Mouse (Mus musculus): ENCODE data around the gene Hs3st3b1. TPM values are rescaled to one million over a fixed set of nuclear protein-coding genes. Genes with fewer than 3 reads are reported as not detected.

Gene Hs3st3b1
- polyA plus RNA-seq, 1 experiment from 2014 or later = 1.8 TPM

- H3K27me3 ChIP-seq = peaks cover 76% of the 10 kb centered on the region
- no peak overlapping the region for H3K27ac ChIP-seq
- peaks cover 59% of the 10 kb centered on the region for H3K4me1 ChIP-seq (replicated peaks)
- no peak for ATAC-seq (replicated peaks; ENCODE audit: insufficient number of reproducible peaks, insufficient read depth, low FRiP score, low read depth)
- H3K36me3 ChIP-seq = no peaks in the 10 kb centered on the region
- peak overlapping the region; percentile 92 for H3K4me2 ChIP-seq
- H3K9ac ChIP-seq = peak overlapping the region; percentile 47
- peak overlapping the region; percentile 58 for H3K4me3 ChIP-seq
- H3K9me3 ChIP-seq (replicated peaks) = no peaks in the 10 kb centered on the region
- under 1% methylated on average over 78 of the region's 80 CpGs for WGBS
These were observed 792 bp downstream of the Hs3st3b1 start for GRCm38 (mm10) chr11:63921044-63921951.

GRCm38 (mm10) chr11:63920531-63920930, 1.6 kb downstream of the Hs3st3b1 start:
- under 1% methylated on average over 33 of the region's 33 CpGs for WGBS
- H3K27me3 ChIP-seq = peaks cover 70% of the 10 kb centered on the region
- peak overlapping the region; percentile 51 for H3K9ac ChIP-seq
- H3K27ac ChIP-seq = no peak overlapping the region
- no peaks in the 10 kb centered on the region for H3K9me3 ChIP-seq (replicated peaks)
- peak overlapping the region; percentile 92 for H3K4me2 ChIP-seq
- no peaks in the 10 kb centered on the region for H3K36me3 ChIP-seq
- peak overlapping the region; percentile 58 for H3K4me3 ChIP-seq
- ATAC-seq (replicated peaks; ENCODE audit: insufficient number of reproducible peaks, insufficient read depth, low FRiP score, low read depth) = peak; percentile 58
- peaks cover 64% of the 10 kb centered on the region for H3K4me1 ChIP-seq (replicated peaks)

- H3K4me1 ChIP-seq (replicated peaks) = peaks cover 65% of the 10 kb centered on the region
- ATAC-seq (replicated peaks; ENCODE audit: insufficient number of reproducible peaks, insufficient read depth, low FRiP score, low read depth) = no peak
- no peak overlapping the region for H3K27ac ChIP-seq
- peak overlapping the region; percentile 51 for H3K9ac ChIP-seq
- WGBS = 9% methylated on average over 52 of the region's 52 CpGs
- H3K36me3 ChIP-seq = no peaks in the 10 kb centered on the region
- peak overlapping the region; percentile 92 for H3K4me2 ChIP-seq
- H3K9me3 ChIP-seq (replicated peaks) = no peaks in the 10 kb centered on the region
- H3K27me3 ChIP-seq = peaks cover 59% of the 10 kb centered on the region
- H3K4me3 ChIP-seq = peak overlapping the region; percentile 58
These were observed 2.6 kb downstream of the Hs3st3b1 start for GRCm38 (mm10) chr11:63919211-63920098.

- H3K9me3 ChIP-seq (replicated peaks) = no peaks in the 10 kb centered on the region
- H3K9ac ChIP-seq = no peak overlapping the region
- no peak overlapping the region for H3K27ac ChIP-seq
- 55% methylated on average over 17 of the region's 17 CpGs for WGBS
- peak overlapping the region; percentile 92 for H3K4me2 ChIP-seq
- H3K4me3 ChIP-seq = peak overlapping the region; percentile 58
- peaks cover 52% of the 10 kb centered on the region for H3K27me3 ChIP-seq
- H3K4me1 ChIP-seq (replicated peaks) = peaks cover 65% of the 10 kb centered on the region
- no peak for ATAC-seq (replicated peaks; ENCODE audit: insufficient number of reproducible peaks, insufficient read depth, low FRiP score, low read depth)
- no peaks in the 10 kb centered on the region for H3K36me3 ChIP-seq
These were observed 3.6 kb downstream of the Hs3st3b1 start for GRCm38 (mm10) chr11:63918321-63919105.

GRCm38 (mm10) chr11:63917561-63917960, 4.5 kb downstream of the Hs3st3b1 start:
- H3K4me3 ChIP-seq = no peak overlapping the region
- H3K27ac ChIP-seq = no peak overlapping the region
- H3K9me3 ChIP-seq (replicated peaks) = no peaks in the 10 kb centered on the region
- no peak for ATAC-seq (replicated peaks; ENCODE audit: insufficient number of reproducible peaks, insufficient read depth, low FRiP score, low read depth)
- H3K4me1 ChIP-seq (replicated peaks) = peaks cover 55% of the 10 kb centered on the region
- H3K36me3 ChIP-seq = no peaks in the 10 kb centered on the region
- no peak overlapping the region for H3K9ac ChIP-seq
- H3K4me2 ChIP-seq = no peak overlapping the region
- WGBS = 33% methylated on average over 6 of the region's 6 CpGs
- peaks cover 42% of the 10 kb centered on the region for H3K27me3 ChIP-seq

- H3K27ac ChIP-seq = peak overlapping the region; percentile 15; the same call in 1 of the 2 replicates
- H3K4me3 ChIP-seq = peak overlapping the region; percentile 41
- H3K9ac ChIP-seq = peak overlapping the region; percentile 42
- H3K4me1 ChIP-seq (replicated peaks) = peaks cover 33% of the 10 kb centered on the region
- peak; percentile 88 for ATAC-seq (replicated peaks; ENCODE audit: insufficient number of reproducible peaks, insufficient read depth, low FRiP score, low read depth)
- no peaks in the 10 kb centered on the region for H3K36me3 ChIP-seq
- no peaks in the 10 kb centered on the region for H3K9me3 ChIP-seq (replicated peaks)
- WGBS = 4% methylated on average over 20 of the region's 20 CpGs
- peaks cover 16% of the 10 kb centered on the region for H3K27me3 ChIP-seq
- peak overlapping the region; percentile 83 for H3K4me2 ChIP-seq
These were observed 7.7 kb downstream of the Hs3st3b1 start for GRCm38 (mm10) chr11:63914388-63914787.

GRCm38 (mm10) chr11:63913936-63914335, 8.2 kb downstream of the Hs3st3b1 start:
- H3K4me2 ChIP-seq = peak overlapping the region; percentile 83
- H3K27ac ChIP-seq = peak overlapping the region; percentile 15; the same call in 1 of the 2 replicates
- 0 out of 2 replicates have a peak, but pooled peaks have one; percentile 16 for ATAC-seq (replicated peaks; ENCODE audit: insufficient number of reproducible peaks, insufficient read depth, low FRiP score, low read depth)
- H3K27me3 ChIP-seq = peaks cover 12% of the 10 kb centered on the region
- H3K36me3 ChIP-seq = no peaks in the 10 kb centered on the region
- WGBS = 24% methylated on average over 4 of the region's 4 CpGs
- 0 out of 2 replicates have a peak overlapping the region, but pooled peaks have one; percentile 1 for H3K9ac ChIP-seq
- H3K9me3 ChIP-seq (replicated peaks) = no peaks in the 10 kb centered on the region
- peak overlapping the region; percentile 41 for H3K4me3 ChIP-seq
- H3K4me1 ChIP-seq (replicated peaks) = peaks cover 30% of the 10 kb centered on the region

GRCm38 (mm10) chr11:63911001-63911400, 11.1 kb downstream of the Hs3st3b1 start:
- H3K9me3 ChIP-seq (replicated peaks) = no peaks in the 10 kb centered on the region
- no peak overlapping the region for H3K27ac ChIP-seq
- no peaks in the 10 kb centered on the region for H3K36me3 ChIP-seq
- ATAC-seq (replicated peaks; ENCODE audit: insufficient number of reproducible peaks, insufficient read depth, low FRiP score, low read depth) = no peak
- no peak overlapping the region for H3K4me2 ChIP-seq
- H3K9ac ChIP-seq = no peak overlapping the region
- 38% methylated on average over 5 of the region's 5 CpGs for WGBS
- no peak overlapping the region for H3K4me3 ChIP-seq
- peaks cover 31% of the 10 kb centered on the region for H3K4me1 ChIP-seq (replicated peaks)
- 0 out of 2 replicates have a peak, but pooled peaks cover 2% of the 10 kb centered on the region for H3K27me3 ChIP-seq

- Histone ChIP-seq H3K4me1 (replicated peaks) (peaks cover 21% of the 10 kb centered on the region), H3K4me2 (no peak overlapping the region), H3K36me3 (no peaks in the 10 kb centered on the region), H3K27ac (no peak overlapping the region), H3K27me3 (0 out of 2 replicates have a peak, but pooled peaks cover 2% of the 10 kb centered on the region), H3K9me3 (replicated peaks) (no peaks in the 10 kb centered on the region), H3K9ac (no peak overlapping the region), H3K4me3 (no peak overlapping the region)
- WGBS = 88% methylated on average over 4 of the region's 4 CpGs
- ATAC-seq (replicated peaks; ENCODE audit: insufficient number of reproducible peaks, insufficient read depth, low FRiP score, low read depth) = no peak
These were observed 12.1 kb downstream of the Hs3st3b1 start for GRCm38 (mm10) chr11:63909961-63910360.

- ATAC-seq (replicated peaks; ENCODE audit: insufficient number of reproducible peaks, insufficient read depth, low FRiP score, low read depth) = no peak
- 75% methylated on average over 4 of the region's 4 CpGs for WGBS
- H3K36me3 ChIP-seq = no peaks in the 10 kb centered on the region
- no peaks in the 10 kb centered on the region for H3K9me3 ChIP-seq (replicated peaks)
- H3K27me3 ChIP-seq = no peaks in the 10 kb centered on the region; the same call in 1 of the 2 replicates
- H3K4me1 ChIP-seq (replicated peaks) = peaks cover 9% of the 10 kb centered on the region; the same call in 1 of the 2 replicates
- H3K9ac ChIP-seq = no peak overlapping the region
- no peak overlapping the region for H3K4me2 ChIP-seq
- no peak overlapping the region for H3K27ac ChIP-seq
- no peak overlapping the region for H3K4me3 ChIP-seq
These were observed 13.6 kb downstream of the Hs3st3b1 start for GRCm38 (mm10) chr11:63908500-63908899.
